Mouse (Mus musculus): Measurements from ENCODE around the gene Dync1i1.

- TF ChIP-seq CTCF (IDR thresholded peaks at IDR 0.05; ENCODE audit: low read depth): no peak
- no peak for TF ChIP-seq EP300 (optimal IDR thresholded peaks at IDR 0.05)
Measured at GRCm38 (mm10) chr6:5712620-5713019, 12.8 kb upstream of the Dync1i1 start.
